Mouse (Mus musculus) hindbrain, embryonic 13.5 days (tissue): ENCODE results near the gene Ltb. TPM values are rescaled to one million over a fixed set of nuclear protein-coding genes. Genes with fewer than 3 reads are reported as not detected.
"Not testable (repeated sequence)": the region's sequence is repeated elsewhere in the genome, so short reads cannot be mapped to it uniquely, and the experiment has no call there.

Source experiments
- ATAC-seq: fragments of 200-750 bp; cut with Nextera tagmentation; 2 replicates; pipeline ENCODE4 v1.8.0; 2017; ENCODE audit warnings: moderate TSS enrichment; ENCODE audit not compliant: low FRiP score
- H3K27ac ChIP-seq: fragments of 300-500 bp; sonication (generic); 2 replicates; pipeline ENCODE4 v1.5.1; 2015; ENCODE audit warnings: inconsistent platforms, mild to moderate bottlenecking, moderate library complexity
- H3K27me3 ChIP-seq: fragments of 300-500 bp; sonication (generic); 2 replicates; pipeline ENCODE4 v1.6.1; 2015; ENCODE audit warnings: mild to moderate bottlenecking, inconsistent platforms
- H3K36me3 ChIP-seq: fragments of 300-500 bp; sonication (generic); 2 replicates; pipeline ENCODE4 v1.6.1; 2015; ENCODE audit warnings: mild to moderate bottlenecking, inconsistent platforms
- H3K4me1 ChIP-seq: fragments of 300-500 bp; sonication (generic); replicated peaks from 2 replicates; pipeline ENCODE4 v1.6.1; 2015; ENCODE audit warnings: inconsistent platforms
- H3K4me2 ChIP-seq: fragments of 300-500 bp; sonication (generic); 2 replicates; pipeline ENCODE4 v1.6.1; 2015; ENCODE audit warnings: inconsistent platforms, mild to moderate bottlenecking, moderate library complexity
- H3K4me3 ChIP-seq: fragments of 300-500 bp; sonication (generic); 2 replicates; pipeline ENCODE4 v1.5.1; 2015; ENCODE audit warnings: mild to moderate bottlenecking, inconsistent platforms
- H3K9ac ChIP-seq: fragments of 300-500 bp; sonication (generic); 2 replicates; pipeline ENCODE4 v1.6.1; 2015; ENCODE audit warnings: mild to moderate bottlenecking, inconsistent platforms
- H3K9me3 ChIP-seq: fragments of 300-500 bp; sonication (generic); 2 replicates; pipeline ENCODE4 v1.6.1; 2016; ENCODE audit warnings: inconsistent platforms
- WGBS: fragments of 180-500 bp; shearing (Covaris S2); methylation state at CpG from one replicate; pipeline ENCODE4 v1.1.7; 2015; 5-methylcytosine and 5-hydroxymethylcytosine counted together
- polyA plus RNA-seq: library from polyadenylated mRNA; unstranded; fragments of >200 nt; fragmentation: Nextera tagmentation; extraction: Ambion mirVana; gene quantifications from 2 replicates; pipeline ENCODE4 v1.2.1, GENCODE M21; 2015

Ltb gene
- polyA plus RNA-seq, 1 experiment from 2014 or later, result 0.52 TPM

DNA sequence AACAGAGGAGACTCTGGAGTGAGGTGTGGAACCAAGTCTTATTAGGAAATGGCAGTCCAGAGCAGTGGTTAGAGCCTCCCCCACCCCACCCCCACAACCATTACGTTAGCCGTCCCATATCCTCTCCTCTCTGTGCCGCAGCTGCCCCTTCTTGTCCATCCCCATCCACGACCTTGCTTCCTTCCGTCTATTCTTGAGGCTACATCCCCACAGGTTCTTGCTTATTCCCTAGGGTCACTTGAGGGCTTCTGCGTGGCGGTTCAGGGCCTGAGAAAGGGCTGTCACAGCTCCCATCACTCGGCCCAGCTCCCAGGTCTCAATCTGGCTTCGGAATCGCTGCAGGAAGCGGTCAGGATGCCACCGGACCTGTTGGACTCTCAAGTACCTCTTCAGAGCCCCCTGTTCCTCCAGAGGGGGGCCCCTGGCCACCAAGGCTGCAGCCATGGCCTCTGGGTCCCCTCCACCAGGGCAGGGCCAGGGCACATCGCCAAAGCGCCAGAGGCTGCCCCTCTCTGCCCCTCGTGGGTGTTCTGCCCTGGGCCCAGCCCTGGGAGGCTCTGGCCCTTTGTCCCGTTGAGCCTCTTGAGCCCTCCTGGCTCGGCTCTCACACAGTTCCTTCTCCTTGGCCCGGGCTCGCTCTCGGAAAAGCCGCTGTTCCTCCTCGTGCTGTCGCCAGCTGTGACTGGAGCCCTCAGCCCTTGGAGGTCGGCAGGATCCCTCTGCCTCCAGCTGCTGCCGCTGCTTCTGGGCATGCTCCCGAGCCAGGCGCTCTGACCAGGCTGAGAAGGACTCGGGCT is 26.1 kb downstream of the Ltb start, which contains the start of gene Gm16181:
TSS of gene Gm16181 (plus strand) at position 679 of the 797 bp plus-strand sequence.
- Histone ChIP-seq H3K9me3 (no peaks in the 10 kb centered on the region), H3K36me3 (peaks cover 45% of the 10 kb centered on the region)
- ATAC-seq, result no peak

DNA sequence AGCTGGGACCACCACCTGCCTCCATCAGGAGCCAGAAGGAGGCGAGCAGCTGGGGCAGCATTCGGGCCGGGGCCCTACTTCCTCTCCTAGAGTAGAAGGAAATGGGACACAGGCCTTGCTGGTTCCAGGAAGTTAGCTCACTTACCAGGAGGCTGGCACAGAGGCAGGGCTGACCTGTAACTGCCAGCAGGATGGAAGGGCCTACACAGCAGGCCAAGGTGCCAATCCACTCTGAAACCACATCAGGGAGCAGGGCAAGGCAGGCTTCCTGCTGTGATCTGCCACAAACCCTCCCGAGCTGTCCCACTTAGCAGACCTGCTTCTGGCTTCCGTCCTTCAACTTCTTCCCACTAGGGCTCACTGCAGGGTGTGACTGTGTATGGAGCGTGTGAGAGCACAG is 28.1 kb downstream of the Ltb start:
- Histone ChIP-seq H3K4me2 (no peak overlapping the region), H3K27me3 (no peaks in the 10 kb centered on the region), H3K4me3 (no peak overlapping the region), H3K27ac (no peak overlapping the region), H3K9me3 (no peaks in the 10 kb centered on the region), H3K4me1 (no peaks in the 10 kb centered on the region), H3K9ac (0 out of 2 replicates have a peak overlapping the region, but pooled peaks have one; percentile 19), H3K36me3 (peaks cover 55% of the 10 kb centered on the region)
- ATAC-seq, result no peak
- WGBS, result 68% methylated on average over 6 of the region's 6 CpGs

More for the DNA sequence above, 26.1 kb downstream of the Ltb start, which contains the start of gene Gm16181:
- Histone ChIP-seq H3K27me3 (no peaks in the 10 kb centered on the region), H3K4me2 (no peak within 1 kb of the TSS), H3K27ac (no peak within 1 kb of the TSS), H3K4me1 (no peaks in the 10 kb centered on the region), H3K4me3 (no peak within 1 kb of the TSS), H3K9ac (no peak within 1 kb of the TSS)
- WGBS, result 78% methylated on average over 28 of the region's 28 CpGs

DNA sequence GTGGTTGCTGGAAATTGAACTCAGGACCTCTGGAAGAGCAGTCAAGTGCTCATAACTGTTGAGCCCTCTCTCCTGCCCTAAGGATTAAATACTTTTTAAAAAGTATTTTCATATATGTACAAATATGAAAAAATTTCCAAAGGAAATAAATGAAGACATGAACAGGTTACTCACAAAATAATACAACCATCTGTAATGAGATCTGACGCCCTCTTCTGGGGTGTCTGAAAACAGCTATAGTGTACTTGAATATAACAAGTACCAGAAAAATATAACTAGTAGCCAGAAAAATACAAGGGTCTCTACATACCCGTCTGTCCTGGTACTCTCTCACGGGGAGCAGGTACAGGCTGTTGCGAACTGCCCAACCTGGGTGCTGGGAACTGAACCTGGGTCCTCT is 30.4 kb downstream of the Ltb start:
- H3K9ac ChIP-seq, result no peak overlapping the region
- peaks cover 70% of the 10 kb centered on the region for H3K36me3 ChIP-seq
- no peak overlapping the region for H3K4me3 ChIP-seq
- 95% methylated on average over 4 of the region's 4 CpGs for WGBS
- H3K27me3 ChIP-seq, result no peaks in the 10 kb centered on the region
- H3K9me3 ChIP-seq, result no peaks in the 10 kb centered on the region
- H3K27ac ChIP-seq, result no peak overlapping the region
- ATAC-seq, result no peak
- no peaks in the 10 kb centered on the region for H3K4me1 ChIP-seq
- H3K4me2 ChIP-seq, result no peak overlapping the region

DNA sequence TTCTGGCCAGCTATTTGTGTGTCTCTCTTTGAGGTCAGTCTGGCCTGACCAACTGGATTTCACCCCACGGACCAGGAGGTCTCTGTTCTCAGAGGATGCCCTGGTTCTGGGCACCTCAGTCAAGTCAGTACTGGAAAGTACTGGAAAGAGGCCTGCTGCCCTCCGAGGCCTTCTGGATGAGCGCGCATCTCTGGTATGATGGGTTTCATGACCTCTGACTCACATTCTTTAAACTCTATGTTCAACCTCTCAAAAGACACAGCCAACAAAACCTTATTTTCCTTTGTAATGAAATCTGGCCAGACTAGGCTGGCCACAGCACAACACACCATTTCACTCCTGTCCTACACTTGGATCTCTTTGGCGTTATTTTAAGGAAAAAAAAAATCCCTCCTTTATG is 31.2 kb downstream of the Ltb start:
- 96% methylated on average over 5 of the region's 5 CpGs for WGBS

DNA sequence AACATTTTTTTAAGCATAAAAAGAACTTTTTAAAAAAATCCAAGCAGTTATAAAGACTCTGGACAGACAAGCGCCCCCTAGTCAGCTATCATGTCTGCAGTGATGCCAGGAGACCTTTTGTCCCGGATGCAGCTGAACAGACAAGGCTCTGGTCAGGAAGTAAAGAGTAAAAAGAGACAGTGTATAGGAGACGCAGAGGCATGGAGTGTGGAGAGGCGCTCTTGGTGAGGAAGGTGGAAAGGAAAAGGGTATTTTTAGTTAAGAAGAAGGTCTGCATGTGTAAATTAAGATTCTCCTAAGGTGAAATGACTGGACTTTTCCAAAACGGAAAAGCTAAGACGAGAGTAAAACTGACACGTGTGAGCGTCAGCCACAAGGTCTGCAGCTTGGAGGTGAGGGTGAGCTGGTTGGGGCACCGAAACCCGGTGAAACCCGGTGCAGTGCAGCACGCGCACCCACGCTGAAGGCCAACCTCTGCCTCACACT is 32.4 kb downstream of the Ltb start:
- Histone ChIP-seq H3K27me3 (no peaks in the 10 kb centered on the region), H3K4me2 (no peak overlapping the region), H3K4me3 (no peak overlapping the region), H3K9ac (no peak overlapping the region), H3K27ac (no peak overlapping the region), H3K36me3 (peaks cover 67% of the 10 kb centered on the region), H3K4me1 (peaks cover 4% of the 10 kb centered on the region), H3K9me3 (no peaks in the 10 kb centered on the region)
- WGBS, result 87% methylated on average over 14 of the region's 14 CpGs
- ATAC-seq, result no peak

More for the DNA sequence above, 31.2 kb downstream of the Ltb start:
- no peak overlapping the region for H3K4me2 ChIP-seq
- H3K27me3 ChIP-seq, result no peaks in the 10 kb centered on the region
- H3K27ac ChIP-seq, result no peak overlapping the region
- H3K9ac ChIP-seq, result no peak overlapping the region
- no peak for ATAC-seq
- H3K4me1 ChIP-seq, result no peaks in the 10 kb centered on the region
- no peaks in the 10 kb centered on the region for H3K9me3 ChIP-seq
- H3K36me3 ChIP-seq, result peaks cover 67% of the 10 kb centered on the region
- no peak overlapping the region for H3K4me3 ChIP-seq

DNA sequence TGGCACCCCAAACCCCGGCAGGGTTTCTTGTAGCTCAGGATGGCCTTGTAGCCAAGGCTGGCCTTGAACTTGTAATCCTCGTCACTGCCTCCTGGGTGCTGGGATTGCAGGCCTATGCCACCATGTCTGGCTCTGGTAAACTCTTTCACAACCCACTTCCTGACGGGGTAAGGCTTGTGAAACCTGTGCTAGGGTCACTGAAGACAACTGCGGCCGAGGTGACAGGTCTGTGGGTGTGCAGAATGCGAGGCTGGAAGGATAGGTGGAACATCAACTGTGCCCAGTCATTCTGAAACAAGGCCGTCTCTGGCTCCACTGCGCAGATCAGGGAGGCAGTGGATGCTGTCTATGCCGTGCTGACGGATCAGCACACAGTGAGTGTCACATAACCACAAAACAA is 36.8 kb downstream of the Ltb start:
- Histone ChIP-seq H3K9ac (peak overlapping the region; percentile 59; the same call in 1 of the 2 replicates), H3K9me3 (no peaks in the 10 kb centered on the region), H3K4me1 (peaks cover 40% of the 10 kb centered on the region), H3K27ac (no peak overlapping the region), H3K4me3 (no peak overlapping the region), H3K36me3 (peaks cover 51% of the 10 kb centered on the region), H3K27me3 (no peaks in the 10 kb centered on the region), H3K4me2 (no peak overlapping the region)
- ATAC-seq, result no peak
- 94% methylated on average over 10 of the region's 10 CpGs for WGBS

DNA sequence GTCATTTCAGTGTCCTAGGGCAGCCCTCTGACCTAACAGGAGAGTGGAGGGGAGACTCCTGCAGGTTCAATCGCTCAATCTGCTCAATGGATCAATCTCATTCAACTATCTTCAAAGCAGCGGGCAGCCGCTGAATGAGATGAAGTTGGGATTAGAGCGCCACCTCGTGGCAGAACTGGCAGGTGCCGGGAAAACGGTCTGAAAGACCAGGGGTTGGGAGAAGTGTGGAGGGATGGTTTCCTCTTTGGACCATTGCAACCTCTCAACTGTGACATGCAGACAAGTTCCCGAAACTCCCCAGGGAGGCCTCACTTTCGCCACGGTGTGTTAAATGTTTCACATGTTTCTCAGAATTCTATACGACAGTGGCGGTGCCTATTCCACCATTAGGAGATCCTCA is 37.8 kb downstream of the Ltb start:
- H3K4me3 ChIP-seq, result no peak overlapping the region

DNA sequence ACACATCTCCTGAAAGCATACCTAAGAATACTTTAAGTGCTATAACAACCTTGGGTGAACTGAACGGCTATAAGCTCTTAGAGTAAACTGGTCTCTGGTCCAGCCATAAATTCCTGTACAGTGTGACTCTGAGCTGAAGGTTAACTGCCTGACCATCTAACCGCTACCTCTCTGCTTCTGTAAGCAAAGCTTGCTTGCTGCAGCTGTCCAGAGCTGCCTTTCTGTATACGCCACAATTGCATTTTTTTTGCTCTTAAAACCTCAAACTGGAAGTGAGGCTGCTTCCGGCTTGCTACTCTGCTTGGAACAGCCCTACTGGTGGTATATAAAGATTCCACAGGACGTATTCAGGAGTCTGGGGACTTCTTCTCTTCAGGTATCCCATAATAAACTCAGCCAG is 38.4 kb downstream of the Ltb start:
- Histone ChIP-seq H3K27me3 (no peaks in the 10 kb centered on the region), H3K4me1 (peaks cover 52% of the 10 kb centered on the region), H3K27ac (no peak overlapping the region; the same call in 1 of the 2 replicates), H3K9me3 (no peaks in the 10 kb centered on the region), H3K4me3 (no peak overlapping the region), H3K36me3 (peaks cover 40% of the 10 kb centered on the region), H3K4me2 (no peak overlapping the region), H3K9ac (no peak overlapping the region)
- no peak for ATAC-seq
- WGBS, result 91% methylated on average over 5 of the region's 5 CpGs

More for the DNA sequence above, 37.8 kb downstream of the Ltb start:
- WGBS, result 12% methylated on average over 12 of the region's 12 CpGs
- peak overlapping the region; percentile 59 for H3K9ac ChIP-seq
- H3K27me3 ChIP-seq, result no peaks in the 10 kb centered on the region
- H3K9me3 ChIP-seq, result no peaks in the 10 kb centered on the region
- ATAC-seq, result no peak
- H3K36me3 ChIP-seq, result peaks cover 46% of the 10 kb centered on the region
- peaks cover 47% of the 10 kb centered on the region for H3K4me1 ChIP-seq
- peak overlapping the region; percentile 33; the same call in 1 of the 2 replicates for H3K4me2 ChIP-seq
- H3K27ac ChIP-seq, result no peak overlapping the region

DNA sequence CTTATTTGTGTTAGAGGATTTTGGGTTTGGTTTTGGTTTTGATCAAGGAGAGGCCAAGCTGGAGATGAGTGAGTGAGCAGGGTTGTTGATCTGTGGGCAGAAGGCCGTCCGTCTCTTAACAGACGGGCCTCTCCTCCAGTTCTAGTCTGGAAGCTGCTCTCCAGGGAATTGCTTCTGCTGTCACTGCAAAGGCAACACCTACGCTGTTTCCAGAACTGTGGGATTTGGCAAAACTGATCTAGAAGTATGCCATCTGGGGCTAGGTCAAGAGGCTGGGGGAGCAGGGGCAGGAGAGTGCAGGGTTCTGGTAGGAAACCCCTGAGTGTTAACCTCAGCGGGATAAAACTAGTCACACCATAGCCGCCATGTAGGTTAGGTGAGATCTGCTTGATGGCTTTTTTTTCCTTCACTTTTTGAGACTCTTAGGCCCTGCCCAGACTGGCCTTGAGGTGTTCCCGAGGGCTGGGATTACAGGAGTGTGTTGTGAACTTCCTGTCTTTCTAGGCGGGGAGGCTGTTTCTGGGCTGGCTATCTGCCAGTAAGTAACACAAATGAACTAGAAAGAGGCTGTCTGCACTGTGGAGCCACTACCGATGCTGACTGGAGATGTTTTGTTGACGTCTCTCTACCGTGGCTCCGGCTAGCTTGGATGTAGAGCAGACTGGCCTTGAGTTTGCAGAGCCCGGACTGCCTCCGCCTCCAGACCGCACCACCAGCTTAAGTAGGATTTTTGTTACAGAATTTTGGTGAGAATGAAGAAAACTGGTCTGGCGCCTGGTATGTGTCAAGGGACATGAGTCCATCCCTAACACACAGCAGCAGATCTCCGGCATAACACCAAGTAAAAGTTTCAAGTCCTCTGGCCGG is 39.1 kb downstream of the Ltb start, which contains the start of gene Atp6v1g2:
TSS of gene Atp6v1g2 (plus strand) at position 547 of the 867 bp plus-strand sequence.
- H3K27ac ChIP-seq, result peak within 1 kb of the TSS; percentile 10; the same call in 1 of the 2 replicates
- peak within 1 kb of the TSS; percentile 58 for H3K4me3 ChIP-seq

DNA sequence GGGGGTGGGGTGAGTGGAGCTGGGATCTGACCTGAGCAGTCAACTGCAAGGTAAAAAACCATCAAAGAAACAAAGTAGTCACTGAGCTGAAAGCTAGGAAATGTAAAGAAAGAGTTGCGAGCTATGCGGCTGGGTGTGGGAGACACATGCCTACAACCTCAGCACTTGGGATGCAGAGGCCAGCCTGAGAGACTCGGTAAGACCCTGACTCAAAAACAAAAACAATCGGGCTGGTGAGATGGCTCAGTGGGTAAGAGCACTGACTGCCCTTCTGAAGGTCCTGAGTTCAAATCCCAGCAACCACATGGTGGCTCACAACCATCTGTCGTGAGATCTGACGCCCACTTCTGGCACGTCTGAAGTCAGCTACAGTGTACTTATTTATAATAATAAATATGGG is 39.9 kb downstream of the Ltb start:
- H3K4me3 ChIP-seq, result peak overlapping the region; percentile 58; the same call in 1 of the 2 replicates

More for the DNA sequence above, 39.1 kb downstream of the Ltb start, which contains the start of gene Atp6v1g2:
- H3K9ac ChIP-seq, result peak within 1 kb of the TSS; percentile 91
- H3K4me2 ChIP-seq, result peak within 1 kb of the TSS; percentile 93
- peaks cover 33% of the 10 kb centered on the region for H3K36me3 ChIP-seq
- no peaks in the 10 kb centered on the region for H3K9me3 ChIP-seq
- ATAC-seq, result no peak
- H3K27me3 ChIP-seq, result no peaks in the 10 kb centered on the region
- peaks cover 52% of the 10 kb centered on the region for H3K4me1 ChIP-seq
- WGBS, result 80% methylated on average over 18 of the region's 18 CpGs

DNA sequence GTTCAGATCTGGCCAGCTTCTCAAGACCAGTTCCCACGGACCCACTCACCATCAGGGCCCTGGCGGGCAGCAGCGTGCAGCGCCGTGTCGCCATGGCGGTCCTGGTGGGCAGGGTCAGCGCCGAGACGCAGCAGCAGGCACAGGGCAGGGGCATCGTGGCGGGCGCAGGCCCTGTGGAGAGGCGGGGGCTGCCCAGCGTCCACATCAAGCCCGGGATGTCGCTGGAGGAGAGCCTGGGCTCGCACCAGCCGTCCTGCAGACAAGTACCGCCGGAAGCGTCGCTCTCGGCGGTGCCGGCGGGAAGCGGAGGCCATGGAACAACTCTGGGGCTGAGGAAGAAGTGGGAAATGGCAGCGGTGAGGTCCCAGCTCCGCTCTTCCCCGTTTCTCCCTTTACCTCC is 40.7 kb downstream of the Ltb start:
- Histone ChIP-seq H3K4me2 (peak overlapping the region; percentile 93), H3K4me3 (peak overlapping the region; percentile 58), H3K9ac (peak overlapping the region; percentile 91), H3K9me3 (no peaks in the 10 kb centered on the region), H3K4me1 (peaks cover 54% of the 10 kb centered on the region), H3K27ac (peak overlapping the region; percentile 96), H3K27me3 (no peaks in the 10 kb centered on the region), H3K36me3 (peaks cover 18% of the 10 kb centered on the region)
- 7% methylated on average over 31 of the region's 31 CpGs for WGBS
- ATAC-seq, result no peak

More for the DNA sequence above, 39.9 kb downstream of the Ltb start:
- not testable (repeated sequence) for H3K9me3 ChIP-seq, H3K9ac ChIP-seq, ATAC-seq, H3K27me3 ChIP-seq, H3K27ac ChIP-seq
- peak overlapping the region; percentile 93 for H3K4me2 ChIP-seq
- WGBS, result 88% methylated on average over 7 of the region's 7 CpGs
- peaks cover 52% of the 10 kb centered on the region for H3K4me1 ChIP-seq
- H3K36me3 ChIP-seq, result peaks cover 26% of the 10 kb centered on the region
